Mouse (Mus musculus) liver, adult 2 months (tissue): ENCODE data around the gene Phldb2. TPM values are rescaled to one million over a fixed set of nuclear protein-coding genes. Genes with fewer than 3 reads are reported as not detected.

ENCODE experiments used
- DNase-seq: peaks from one replicate; pipeline ENCODE4 v3.0.0-alpha.2; 2011; ENCODE audit warnings: low read depth, low spot score; ENCODE audit errors: extremely low read depth
- H3K27ac ChIP-seq: fragments of 200-500 bp; replicated peaks from 2 replicates; pipeline ENCODE4 v1.5.1; 2012; ENCODE audit warnings: low read depth, mild to moderate bottlenecking, control low read depth, inconsistent platforms, low read length; ENCODE audit not compliant: insufficient read depth
- H3K27me3 ChIP-seq: fragments of 200-500 bp; 2 replicates; pipeline ENCODE4 v1.6.1; 2012; ENCODE audit warnings: mild to moderate bottlenecking, moderate library complexity, low read length, inconsistent platforms; ENCODE audit not compliant: control insufficient read depth, insufficient read depth
- H3K36me3 ChIP-seq: fragments of 200-500 bp; 2 replicates; pipeline ENCODE4 v1.6.1; 2012; ENCODE audit warnings: low read length, inconsistent platforms; ENCODE audit not compliant: control insufficient read depth, insufficient read depth
- H3K4me1 ChIP-seq: fragments of 200-500 bp; 2 replicates; pipeline ENCODE4 v1.6.1; 2011; ENCODE audit warnings: low read length; ENCODE audit not compliant: control insufficient read depth, insufficient read depth
- H3K4me3 ChIP-seq: fragments of 200-500 bp; 2 replicates; pipeline ENCODE4 v1.5.1; 2011; ENCODE audit warnings: low read depth, mild to moderate bottlenecking, control low read depth, low read length, moderate library complexity; ENCODE audit not compliant: insufficient read depth
- H3K79me2 ChIP-seq: fragments of 200-500 bp; 2 replicates; pipeline ENCODE4 v1.6.1; 2012; ENCODE audit warnings: inconsistent platforms, mild to moderate bottlenecking, low read length, moderate library complexity; ENCODE audit not compliant: control insufficient read depth, insufficient read depth
- H3K9ac ChIP-seq: fragments of 200-500 bp; 2 replicates; pipeline ENCODE4 v1.6.1; 2012; ENCODE audit warnings: low read depth, mild to moderate bottlenecking, control low read depth, inconsistent platforms, low read length
- CTCF ChIP-seq: fragments of 200-500 bp; IDR thresholded peaks from 2 replicates; pipeline ENCODE4 v1.5.1; 2011; ENCODE audit warnings: low read depth, low read length, control low read depth
- POLR2A ChIP-seq: fragments of 200-500 bp; IDR thresholded peaks from 2 replicates; pipeline ENCODE4 v1.6.1; 2011; ENCODE audit warnings: low read length, control low read depth; ENCODE audit not compliant: insufficient read depth; ENCODE audit errors: extremely low read depth
- WGBS: fragments of 180-500 bp; shearing (Covaris S2); methylation state at CpG from one replicate; pipeline ENCODE4 v1.1.7; 2018; 5-methylcytosine and 5-hydroxymethylcytosine counted together
- polyA plus RNA-seq: library from polyadenylated mRNA; depleted of rRNA; stranded (reverse); fragments of >200 nt; gene quantifications from 2 replicates; pipeline ENCODE4 v1.2.3, GENCODE M21; 2012
- total RNA-seq: library from RNA; depleted of rRNA; stranded (reverse); fragments of >200 nt; gene quantifications from 2 replicates; pipeline ENCODE4 v1.2.3, GENCODE M21; 2014

The Phldb2 gene
- total and polyA plus RNA-seq, 2 experiments: 19.1 to 58.3 TPM

GRCm38 (mm10) chr16:45724742-45725102 lies 228.7 kb downstream of the Phldb2 start:
- WGBS: 27% methylated on average over 10 of the region's 10 CpGs
- no peaks in the 10 kb centered on the region for H3K36me3 ChIP-seq
- no peaks in the 10 kb centered on the region for H3K79me2 ChIP-seq
- no peak for DNase-seq
- peaks cover 7% of the 10 kb centered on the region for H3K4me1 ChIP-seq
- H3K27me3 ChIP-seq: peaks cover 3% of the 10 kb centered on the region; the same call in 1 of the 2 replicates
- no peak overlapping the region for H3K27ac ChIP-seq
- H3K4me3 ChIP-seq: no peak overlapping the region
- no peak for TF ChIP-seq POLR2A
- no peak for TF ChIP-seq CTCF
- H3K9ac ChIP-seq: no peak overlapping the region

- peaks cover 3% of the 10 kb centered on the region; the same call in 1 of the 2 replicates for H3K4me1 ChIP-seq
- H3K27me3 ChIP-seq: peaks cover 3% of the 10 kb centered on the region; the same call in 1 of the 2 replicates
- WGBS: 12% methylated on average over 30 of the region's 30 CpGs
- no peaks in the 10 kb centered on the region for H3K79me2 ChIP-seq
- no peaks in the 10 kb centered on the region for H3K36me3 ChIP-seq
- H3K9ac ChIP-seq: no peak within 1 kb of the TSS
- no peak for TF ChIP-seq POLR2A
- TF ChIP-seq CTCF: no peak
- H3K27ac ChIP-seq: no peak within 1 kb of the TSS
- no peak for DNase-seq
- no peak within 1 kb of the TSS for H3K4me3 ChIP-seq
Measured at GRCm38 (mm10) chr16:45724061-45724741, 229.2 kb downstream of the Phldb2 start, which contains the start of gene Tagln3. TSS of gene Tagln3 (minus strand) at chr16:45724608.

GRCm38 (mm10) chr16:45723172-45723901 lies 230.1 kb downstream of the Phldb2 start:
- peaks cover 3% of the 10 kb centered on the region; the same call in 1 of the 2 replicates for H3K27me3 ChIP-seq
- TF ChIP-seq CTCF (no peak), POLR2A (no peak)
- DNase-seq: no peak
- 86% methylated on average over 6 of the region's 6 CpGs for WGBS
- H3K36me3 ChIP-seq: no peaks in the 10 kb centered on the region
- no peak overlapping the region for H3K27ac ChIP-seq
- H3K79me2 ChIP-seq: no peaks in the 10 kb centered on the region
- no peak overlapping the region for H3K9ac ChIP-seq
- no peaks in the 10 kb centered on the region for H3K4me1 ChIP-seq
- H3K4me3 ChIP-seq: no peak overlapping the region

GRCm38 (mm10) chr16:45722460-45722951 lies 230.9 kb downstream of the Phldb2 start:
- TF ChIP-seq CTCF: no peak
- no peak for TF ChIP-seq POLR2A
- H3K9ac ChIP-seq: no peak overlapping the region
- no peak overlapping the region for H3K4me3 ChIP-seq
- H3K79me2 ChIP-seq: no peaks in the 10 kb centered on the region
- no peaks in the 10 kb centered on the region for H3K4me1 ChIP-seq
- 93% methylated on average over 3 of the region's 3 CpGs for WGBS
- no peak overlapping the region for H3K27ac ChIP-seq
- no peak for DNase-seq
- H3K36me3 ChIP-seq: no peaks in the 10 kb centered on the region
- peaks cover 3% of the 10 kb centered on the region; the same call in 1 of the 2 replicates for H3K27me3 ChIP-seq

GRCm38 (mm10) chr16:45720022-45720630 lies 233.3 kb downstream of the Phldb2 start:
- no peak for DNase-seq
- Histone ChIP-seq H3K79me2 (no peaks in the 10 kb centered on the region), H3K4me3 (no peak overlapping the region), H3K9ac (no peak overlapping the region), H3K27me3 (peaks cover 3% of the 10 kb centered on the region; the same call in 1 of the 2 replicates), H3K4me1 (no peaks in the 10 kb centered on the region), H3K27ac (no peak overlapping the region), H3K36me3 (no peaks in the 10 kb centered on the region)
- 90% methylated on average over 10 of the region's 10 CpGs for WGBS
- TF ChIP-seq POLR2A (no peak), CTCF (no peak)
